Mouse (Mus musculus) megakaryocyte-erythroid progenitor cell, adult 5-6 weeks (primary cell): ENCODE results near the gene Olfr491. TPM values are rescaled to one million over a fixed set of nuclear protein-coding genes. Genes with fewer than 3 reads are reported as not detected.

Source experiments
- ATAC-seq: replicated peaks from 2 replicates; pipeline ENCODE4 v1.8.0; 2016; ENCODE audit warnings: mild to moderate bottlenecking, inconsistent platforms; ENCODE audit not compliant: severe bottlenecking, poor library complexity, low FRiP score, low TSS enrichment
- total RNA-seq, 2 experiments: library from RNA; stranded (forward) in 1 of 2; stranded (reverse) in 1 of 2; fragments of 200-1000, 215-1000 nt in 1 of 2; fragments of >200 nt in 1 of 2; fragmentation: Nextera tagmentation in 1 of 2; gene quantifications; 2 replicates each; pipeline ENCODE4 v1.2.3; 2014 to 2017

Olfr491 gene
- total RNA-seq (2014; fragmentation: Nextera tagmentation) (not detected in 2 replicates), total RNA-seq (2017) (not detected in 2 replicates)

DNA sequence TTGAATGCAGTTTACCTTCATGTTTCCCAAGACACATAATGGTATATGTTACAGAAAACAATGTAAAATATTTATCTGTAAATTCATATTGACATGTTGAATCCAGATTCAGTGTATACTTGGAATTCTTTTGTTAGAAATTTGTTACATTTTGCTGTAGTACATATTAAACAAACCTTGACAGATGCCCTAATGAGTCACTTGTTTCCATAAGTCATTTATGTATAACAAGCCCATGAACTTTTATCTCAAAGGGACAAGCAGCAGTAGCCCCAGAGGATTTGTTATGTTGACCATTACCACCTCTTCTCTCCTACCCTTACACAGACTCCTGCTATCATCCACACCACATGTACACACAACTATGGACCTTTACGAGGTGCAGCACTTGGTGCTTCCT is at the start of gene Olfr491:
Gene Olfr491 (plus strand): TSS at position 301 of the 400 bp plus-strand sequence.
- no peak for ATAC-seq

DNA sequence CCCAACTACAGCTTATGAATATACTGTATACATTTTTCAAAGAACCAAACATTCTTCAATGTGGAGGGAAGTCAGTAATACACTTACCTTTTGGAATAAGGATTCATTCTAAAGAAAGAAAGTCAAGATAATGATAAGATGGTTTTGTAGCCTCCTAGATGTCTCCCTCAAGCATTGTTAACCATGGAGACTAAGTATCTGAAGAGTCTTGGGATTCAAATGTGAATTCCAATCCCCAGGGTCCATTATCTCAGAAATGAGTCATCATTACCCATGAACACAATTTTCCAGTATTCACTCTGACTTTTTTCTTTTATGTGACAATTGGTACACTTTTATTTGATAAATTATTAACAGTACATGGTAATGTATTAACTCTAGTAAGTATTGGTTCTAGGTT is 24.4 kb upstream of the Olfr491 start, which contains the start of gene Olfr490:
Gene Olfr490 (minus strand): TSS at position 101 of the 400 bp plus-strand sequence.
- ATAC-seq = no peak

DNA sequence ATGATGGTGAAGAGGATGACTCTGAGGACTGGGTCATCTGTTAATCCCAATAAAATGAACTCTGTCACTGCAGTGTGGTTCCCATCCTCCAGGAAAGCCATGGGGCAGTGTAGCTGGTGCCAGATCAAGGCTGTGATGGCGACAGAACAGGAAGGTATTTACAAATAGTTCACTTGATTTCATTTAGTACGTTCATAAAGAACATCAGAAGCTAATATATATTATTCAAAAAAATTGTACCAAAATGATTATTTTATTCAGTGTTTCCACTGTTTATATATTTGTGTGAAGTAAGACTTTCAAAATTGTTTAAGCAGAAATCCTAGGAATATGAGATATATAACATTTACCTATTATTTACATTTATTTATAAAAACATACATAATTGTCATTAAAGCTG is 10.3 kb downstream of the Olfr491 start, which contains the start of gene Olfr492:
Gene Olfr492 (minus strand): TSS at position 101 of the 400 bp plus-strand sequence.
- no peak for ATAC-seq

DNA sequence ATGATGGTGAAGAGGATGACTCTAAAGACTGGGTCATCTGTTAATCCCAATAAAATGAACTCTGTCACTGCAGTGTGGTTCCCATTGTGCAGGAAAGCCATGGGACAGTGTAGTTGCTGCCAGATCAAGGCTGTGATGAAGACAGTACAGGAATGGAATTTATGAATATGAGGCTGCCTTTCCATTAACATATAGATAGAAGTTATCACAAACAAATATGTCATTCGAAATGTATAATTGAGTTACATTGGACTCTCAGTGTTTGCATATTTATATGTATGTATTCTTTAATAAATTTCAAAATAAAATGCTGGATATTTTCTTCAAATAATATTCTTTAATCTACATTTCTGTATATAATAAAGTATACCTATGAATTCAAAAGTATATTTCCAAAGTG is 33.6 kb downstream of the Olfr491 start, which contains the start of gene Olfr493:
Gene Olfr493 (minus strand): TSS at position 101 of the 400 bp plus-strand sequence.
- no peak for ATAC-seq

DNA sequence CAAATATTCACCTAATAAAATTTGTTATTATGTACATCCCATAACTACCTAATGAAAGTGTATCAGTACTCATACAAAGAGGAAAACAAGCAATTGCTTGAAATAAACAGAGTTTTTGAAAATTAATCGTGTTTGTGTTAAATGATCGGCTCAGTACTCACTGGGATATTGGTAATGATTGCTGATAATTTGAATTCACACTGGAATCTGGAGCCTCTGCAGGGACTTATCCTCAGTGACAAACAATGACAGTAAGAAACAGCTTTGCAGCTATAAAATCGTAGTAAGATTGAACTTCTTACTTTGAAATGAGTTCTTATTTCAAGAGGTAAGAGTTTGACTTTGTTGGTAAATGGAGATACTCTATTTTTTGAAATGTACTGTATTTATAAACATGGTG is 51.8 kb downstream of the Olfr491 start, which contains the start of gene Olfr494:
Gene Olfr494 (plus strand): TSS at position 301 of the 400 bp plus-strand sequence.
- no peak for ATAC-seq

Other genes starting within 250 kb of the Olfr491 start
- gene Olfr480, start 246.1 kb upstream of the Olfr491 start, total RNA-seq (2014; fragmentation: Nextera tagmentation) = not detected in 2 replicates
- not detected in 2 replicates for gene Olfr480, start 246.1 kb upstream of the Olfr491 start, total RNA-seq (2017)
- not detected in 2 replicates for gene Olfr481, start 233.6 kb upstream of the Olfr491 start, total RNA-seq (2014; fragmentation: Nextera tagmentation)
- not detected in 2 replicates for gene Olfr481, start 233.6 kb upstream of the Olfr491 start, total RNA-seq (2017)
- gene Olfr482, start 215.9 kb upstream of the Olfr491 start, total RNA-seq (2014; fragmentation: Nextera tagmentation) = not detected in 2 replicates
- gene Olfr482, start 215.9 kb upstream of the Olfr491 start, total RNA-seq (2017) = not detected in 2 replicates
- not detected in 2 replicates for gene Olfr483, start 212.6 kb upstream of the Olfr491 start, total RNA-seq (2014; fragmentation: Nextera tagmentation)
- not detected in 2 replicates for gene Olfr483, start 212.6 kb upstream of the Olfr491 start, total RNA-seq (2017)
- gene Olfr484, start 186.0 kb upstream of the Olfr491 start, total RNA-seq (2014; fragmentation: Nextera tagmentation) = not detected in 2 replicates
- gene Olfr484, start 186.0 kb upstream of the Olfr491 start, total RNA-seq (2017) = not detected in 2 replicates
- not detected in 2 replicates for gene Olfr485, start 153.6 kb upstream of the Olfr491 start, total RNA-seq (2014; fragmentation: Nextera tagmentation)
- gene Olfr485, start 153.6 kb upstream of the Olfr491 start, total RNA-seq (2017) = not detected in 2 replicates
- not detected in 2 replicates for gene Olfr486, start 140.7 kb upstream of the Olfr491 start, total RNA-seq (2014; fragmentation: Nextera tagmentation)
- gene Olfr486, start 140.7 kb upstream of the Olfr491 start, total RNA-seq (2017) = not detected in 2 replicates
- gene Olfr487, start 98.8 kb upstream of the Olfr491 start, total RNA-seq (2014; fragmentation: Nextera tagmentation) = not detected in 2 replicates
- gene Olfr487, start 98.8 kb upstream of the Olfr491 start, total RNA-seq (2017) = not detected in 2 replicates
- gene Olfr488, start 55.1 kb upstream of the Olfr491 start, total RNA-seq (2014; fragmentation: Nextera tagmentation) = not detected in 2 replicates
- not detected in 2 replicates for gene Olfr488, start 55.1 kb upstream of the Olfr491 start, total RNA-seq (2017)
- gene Olfr490, start 24.5 kb upstream of the Olfr491 start, total RNA-seq (2014; fragmentation: Nextera tagmentation) = not detected in 2 replicates
- not detected in 2 replicates for gene Olfr490, start 24.5 kb upstream of the Olfr491 start, total RNA-seq (2017)
- gene Olfr492, start 10.2 kb downstream of the Olfr491 start, total RNA-seq (2014; fragmentation: Nextera tagmentation) = not detected in 2 replicates
- gene Olfr492, start 10.2 kb downstream of the Olfr491 start, total RNA-seq (2017) = not detected in 2 replicates
- not detected in 2 replicates for gene Olfr493, start 33.5 kb downstream of the Olfr491 start, total RNA-seq (2014; fragmentation: Nextera tagmentation)
- not detected in 2 replicates for gene Olfr493, start 33.5 kb downstream of the Olfr491 start, total RNA-seq (2017)
- not detected in 2 replicates for gene Olfr494, start 51.9 kb downstream of the Olfr491 start, total RNA-seq (2014; fragmentation: Nextera tagmentation)
- gene Olfr494, start 51.9 kb downstream of the Olfr491 start, total RNA-seq (2017) = not detected in 2 replicates
- gene Olfr495, start 79.7 kb downstream of the Olfr491 start, total RNA-seq (2014; fragmentation: Nextera tagmentation) = not detected in 2 replicates
- gene Olfr495, start 79.7 kb downstream of the Olfr491 start, total RNA-seq (2017) = not detected in 2 replicates
- gene Olfr497, start 107.0 kb downstream of the Olfr491 start, total RNA-seq (2014; fragmentation: Nextera tagmentation) = not detected in 2 replicates
- gene Olfr497, start 107.0 kb downstream of the Olfr491 start, total RNA-seq (2017) = not detected in 2 replicates
- not detected in 2 replicates for gene Olfr498, start 151.9 kb downstream of the Olfr491 start, total RNA-seq (2014; fragmentation: Nextera tagmentation)
- not detected in 2 replicates for gene Olfr498, start 151.9 kb downstream of the Olfr491 start, total RNA-seq (2017)
- not detected in 2 replicates for gene Olfr502, start 211.6 kb downstream of the Olfr491 start, total RNA-seq (2014; fragmentation: Nextera tagmentation)
- gene Olfr502, start 211.6 kb downstream of the Olfr491 start, total RNA-seq (2017) = not detected in 2 replicates
- gene Olfr503, start 231.1 kb downstream of the Olfr491 start, total RNA-seq (2014; fragmentation: Nextera tagmentation) = not detected in 2 replicates
- not detected in 2 replicates for gene Olfr503, start 231.1 kb downstream of the Olfr491 start, total RNA-seq (2017)